Mouse (Mus musculus): ENCODE results near the gene Olfr314. TPM values are rescaled to one million over a fixed set of nuclear protein-coding genes. Genes with fewer than 3 reads are reported as not detected.
"Not testable (repeated sequence)": the region's sequence is repeated elsewhere in the genome, so short reads cannot be mapped to it uniquely, and the experiment has no call there.

The Olfr314 gene
- polyA plus RNA-seq, 1 experiment from 2014 or later = not detected

DNA sequence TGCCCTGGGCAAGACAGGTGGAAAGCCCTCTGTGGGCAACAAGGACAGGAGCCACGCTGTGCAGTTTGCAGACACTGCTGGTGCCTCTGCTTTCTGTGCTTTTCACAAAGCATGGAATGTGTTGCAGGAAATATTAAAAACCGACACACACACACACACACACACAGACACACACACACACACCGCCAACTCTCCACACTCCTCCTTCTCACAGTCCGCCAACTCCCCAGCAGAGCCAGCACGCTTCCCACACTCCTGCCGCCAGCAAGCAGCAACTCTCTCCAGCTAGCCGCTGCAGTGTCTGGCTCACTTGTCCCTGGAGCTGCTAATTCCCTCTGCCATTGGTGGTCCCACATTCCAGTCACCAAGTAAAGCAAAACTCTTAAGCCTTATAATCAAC lies 14.1 kb downstream of the Olfr314 start:
- H3K36me3 ChIP-seq (replicated peaks) = no peaks in the 10 kb centered on the region
- H3K27ac ChIP-seq = no peak overlapping the region
- no peak for ATAC-seq (ENCODE audit: low FRiP score)
- 78% methylated on average over 7 of the region's 7 CpGs for WGBS
- no peaks in the 10 kb centered on the region for H3K27me3 ChIP-seq
- peaks cover 8% of the 10 kb centered on the region for H3K4me1 ChIP-seq
- H3K4me2 ChIP-seq = no peak overlapping the region
- H3K9me3 ChIP-seq = no peaks in the 10 kb centered on the region
- no peak overlapping the region for H3K4me3 ChIP-seq (replicated peaks)
- H3K9ac ChIP-seq = no peak overlapping the region

DNA sequence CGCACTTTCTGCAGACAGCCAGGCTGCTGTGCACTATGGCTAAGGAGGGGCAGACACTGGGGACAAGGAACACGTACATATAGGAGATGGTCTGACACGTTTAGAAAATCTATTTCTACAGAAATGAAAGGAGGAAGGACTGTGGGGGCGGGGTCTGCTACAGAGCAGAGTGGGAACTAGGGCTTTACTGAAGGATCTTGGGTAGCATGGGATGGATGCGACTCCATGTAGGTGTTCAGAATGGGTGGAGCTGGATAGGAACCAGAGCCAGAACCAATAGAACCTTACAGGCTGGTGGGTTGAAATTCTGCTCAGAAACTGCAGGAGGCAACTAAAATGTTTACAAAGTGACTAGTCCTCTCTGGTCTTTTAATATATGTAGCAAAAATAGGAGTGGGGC lies 17.0 kb downstream of the Olfr314 start:
- WGBS = 83% methylated on average over 5 of the region's 5 CpGs
- Histone ChIP-seq H3K27me3 (no peaks in the 10 kb centered on the region), H3K4me2 (no peak overlapping the region), H3K4me3 (replicated peaks) (no peak overlapping the region), H3K27ac (no peak overlapping the region), H3K4me1 (peaks cover 15% of the 10 kb centered on the region), H3K9me3 (no peaks in the 10 kb centered on the region), H3K36me3 (replicated peaks) (no peaks in the 10 kb centered on the region), H3K9ac (no peak overlapping the region)
- no peak for ATAC-seq (ENCODE audit: low FRiP score)

DNA sequence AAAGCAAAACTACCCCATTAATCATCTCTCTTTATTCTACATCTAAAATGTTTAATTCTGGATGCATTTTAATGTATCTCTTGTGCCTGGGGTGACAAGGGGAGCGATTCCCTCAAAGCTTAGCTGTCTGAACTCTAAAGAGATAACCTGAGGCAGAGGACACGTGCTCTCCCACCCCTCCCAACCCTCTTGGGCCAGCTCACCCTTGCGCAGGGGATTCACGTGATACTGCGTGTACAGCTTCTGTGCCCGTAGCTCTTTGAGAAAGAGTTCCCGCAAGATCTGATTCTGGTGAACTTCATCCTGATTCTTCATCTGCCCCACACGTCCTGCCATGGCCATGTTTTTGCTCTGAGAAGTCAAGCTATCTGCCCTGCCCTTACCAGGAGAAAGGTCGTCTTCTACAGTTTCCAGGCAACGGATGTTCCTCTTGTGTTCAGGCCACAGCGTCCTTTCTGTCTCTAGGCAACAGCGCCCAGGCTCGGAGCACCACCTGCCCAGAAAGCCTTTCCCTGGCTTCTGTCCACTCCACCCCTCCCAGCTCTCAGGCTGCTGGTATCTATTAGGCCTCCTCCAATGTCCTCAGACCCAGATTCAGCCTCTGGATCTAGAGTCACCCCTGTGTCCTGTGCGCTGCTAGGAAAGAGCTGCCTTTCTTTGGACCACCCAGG lies 18.9 kb downstream of the Olfr314 start, which contains the start of gene Fam183b:
Gene Fam183b, minus strand, starts transcription at position 403 of the 671 bp plus-strand sequence.
- peaks cover 15% of the 10 kb centered on the region for H3K4me1 ChIP-seq
- 31% methylated on average over 14 of the region's 14 CpGs for WGBS
- no peak within 1 kb of the TSS for H3K4me3 ChIP-seq (replicated peaks)
- ATAC-seq (ENCODE audit: low FRiP score) = 0 out of 2 replicates have a peak, but pooled peaks have one; percentile 53
- no peaks in the 10 kb centered on the region for H3K9me3 ChIP-seq
- H3K27ac ChIP-seq = no peak within 1 kb of the TSS
- H3K36me3 ChIP-seq (replicated peaks) = no peaks in the 10 kb centered on the region
- H3K27me3 ChIP-seq = no peaks in the 10 kb centered on the region
- no peak within 1 kb of the TSS for H3K9ac ChIP-seq
- peak within 1 kb of the TSS; percentile 36 for H3K4me2 ChIP-seq

DNA sequence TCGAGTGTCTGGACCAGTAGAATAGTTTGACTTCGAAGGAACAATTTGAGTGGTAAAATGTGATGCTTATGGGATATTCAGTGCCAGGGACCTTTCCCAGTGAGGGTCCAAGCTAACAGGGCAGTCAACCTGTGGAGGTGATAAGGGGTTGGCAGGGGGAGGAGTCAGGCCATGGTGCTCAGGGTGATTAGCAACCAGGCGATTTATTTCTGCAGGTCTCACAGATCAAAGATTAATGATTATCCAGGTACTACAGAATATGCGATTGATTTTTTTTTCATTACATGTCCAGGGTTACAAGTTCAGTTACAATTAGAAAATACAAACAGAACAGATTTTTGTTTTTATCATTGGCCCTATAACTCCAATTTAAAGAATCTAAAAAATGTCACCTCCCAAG lies 21.1 kb downstream of the Olfr314 start:
- H3K4me2 ChIP-seq = no peak overlapping the region
- ATAC-seq (ENCODE audit: low FRiP score) = no peak
- H3K4me1 ChIP-seq = peaks cover 15% of the 10 kb centered on the region
- 82% methylated on average over 4 of the region's 4 CpGs for WGBS
- no peak overlapping the region for H3K4me3 ChIP-seq (replicated peaks)
- H3K27ac ChIP-seq = no peak overlapping the region
- no peaks in the 10 kb centered on the region for H3K9me3 ChIP-seq
- no peaks in the 10 kb centered on the region for H3K36me3 ChIP-seq (replicated peaks)
- no peaks in the 10 kb centered on the region for H3K27me3 ChIP-seq
- no peak overlapping the region for H3K9ac ChIP-seq

DNA sequence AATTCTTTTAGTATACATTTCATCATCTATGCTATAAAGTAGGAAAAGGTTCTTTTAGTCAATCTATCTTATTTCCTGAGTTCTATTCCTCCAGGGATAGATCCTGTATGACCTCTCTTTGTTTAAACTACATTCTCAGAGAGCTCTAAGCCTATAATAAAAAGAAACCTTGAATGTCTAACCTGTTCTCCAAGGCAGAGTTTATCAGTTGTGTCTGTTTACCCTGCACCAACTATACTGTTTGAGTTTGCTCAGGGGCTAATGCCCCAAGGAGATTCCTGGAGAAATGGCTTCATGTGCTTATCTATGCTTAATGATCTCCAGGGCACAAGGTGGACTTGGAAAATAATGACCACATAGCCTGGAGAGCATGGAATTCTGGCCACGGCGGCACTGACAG lies 21.6 kb downstream of the Olfr314 start:
- H3K27me3 ChIP-seq = no peaks in the 10 kb centered on the region
- H3K4me3 ChIP-seq (replicated peaks) = no peak overlapping the region
- no peaks in the 10 kb centered on the region for H3K9me3 ChIP-seq
- H3K36me3 ChIP-seq (replicated peaks) = no peaks in the 10 kb centered on the region
- peaks cover 15% of the 10 kb centered on the region for H3K4me1 ChIP-seq
- no peak overlapping the region for H3K9ac ChIP-seq
- ATAC-seq (ENCODE audit: low FRiP score) = no peak
- no peak overlapping the region for H3K27ac ChIP-seq
- H3K4me2 ChIP-seq = no peak overlapping the region
- WGBS = 79% methylated on average over 2 of the region's 2 CpGs

DNA sequence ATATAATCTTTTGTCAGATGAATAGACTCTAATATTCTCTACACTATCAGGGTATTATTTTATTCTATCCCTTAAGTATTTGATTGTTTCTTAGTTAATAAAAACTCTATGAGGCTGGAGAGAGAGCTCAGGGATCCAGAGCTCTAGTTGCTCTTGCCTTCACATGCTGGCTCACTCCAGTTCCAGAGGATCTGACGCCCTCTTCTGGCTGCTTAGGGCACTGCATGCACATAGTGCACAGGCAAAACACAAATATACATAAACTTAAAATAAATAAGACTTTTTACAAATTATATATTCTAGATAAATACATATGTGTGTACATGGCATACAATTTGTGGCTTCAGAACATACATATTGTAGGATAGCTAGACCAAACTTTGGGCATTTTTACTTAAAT lies 29.2 kb downstream of the Olfr314 start:
- Histone ChIP-seq H3K27ac (no peak overlapping the region), H3K36me3 (replicated peaks) (no peaks in the 10 kb centered on the region), H3K4me1 (no peaks in the 10 kb centered on the region), H3K9ac (no peak overlapping the region), H3K27me3 (no peaks in the 10 kb centered on the region), H3K4me2 (no peak overlapping the region), H3K4me3 (replicated peaks) (no peak overlapping the region), H3K9me3 (no peaks in the 10 kb centered on the region)
- no peak for ATAC-seq (ENCODE audit: low FRiP score)
- WGBS = 3% methylated on average over 1 of the region's 1 CpGs

DNA sequence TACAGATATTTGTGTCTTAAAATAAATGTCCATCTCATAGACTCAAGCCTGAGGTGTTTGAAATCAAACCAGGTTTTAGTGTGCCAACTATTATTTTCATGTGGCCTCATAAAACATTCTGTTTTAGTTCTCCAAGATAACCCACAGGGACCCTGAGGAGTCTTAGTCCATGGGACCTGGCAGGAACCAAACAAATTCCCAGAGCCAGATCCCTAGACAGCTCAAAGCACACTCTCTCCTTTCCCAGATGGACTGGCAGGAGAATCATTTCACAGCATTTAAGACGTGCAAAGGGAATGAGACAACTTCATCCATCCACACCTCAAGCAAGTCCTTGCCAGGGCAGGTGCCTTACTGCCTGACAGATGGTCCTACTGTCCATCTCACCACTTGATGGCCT lies 31.9 kb downstream of the Olfr314 start, which contains the start of gene Olfr313:
Gene Olfr313, plus strand, starts transcription at position 301 of the 400 bp plus-strand sequence.
- H3K27ac ChIP-seq = not testable (repeated sequence)
- 75% methylated on average over 1 of the region's 1 CpGs for WGBS

DNA sequence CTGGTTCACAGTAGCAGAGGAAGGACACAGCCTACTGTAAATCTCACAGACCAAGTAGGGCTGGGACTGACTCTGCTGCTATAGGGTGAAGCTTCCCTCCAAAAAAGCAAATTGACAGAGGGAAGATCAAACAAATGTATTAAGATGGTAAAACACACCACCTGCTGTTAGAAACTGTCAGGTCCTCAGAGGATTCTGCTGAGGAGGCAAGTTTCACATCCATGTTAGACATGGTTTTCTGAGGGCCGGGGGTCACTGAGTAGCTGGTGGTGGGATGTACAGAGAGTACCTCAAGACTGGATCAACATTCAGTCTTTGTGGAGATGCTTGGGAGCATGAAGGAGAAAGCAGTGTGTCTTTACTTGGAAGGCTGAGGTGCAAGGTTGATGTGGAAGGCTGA lies 32.9 kb downstream of the Olfr314 start:
- no peak overlapping the region for H3K4me2 ChIP-seq
- no peak overlapping the region for H3K9ac ChIP-seq
- no peak for ATAC-seq (ENCODE audit: low FRiP score)
- WGBS = 94% methylated on average over 1 of the region's 1 CpGs
- H3K27me3 ChIP-seq = no peaks in the 10 kb centered on the region
- H3K9me3 ChIP-seq = no peaks in the 10 kb centered on the region
- H3K4me1 ChIP-seq = no peaks in the 10 kb centered on the region
- H3K4me3 ChIP-seq (replicated peaks) = no peak overlapping the region
- no peak overlapping the region for H3K27ac ChIP-seq
- H3K36me3 ChIP-seq (replicated peaks) = no peaks in the 10 kb centered on the region

More for the DNA sequence above, 31.9 kb downstream of the Olfr314 start, which contains the start of gene Olfr313:
- not testable (repeated sequence) for ATAC-seq (ENCODE audit: low FRiP score); H3K9ac ChIP-seq; H3K27me3 ChIP-seq; H3K4me2 ChIP-seq; H3K9me3 ChIP-seq; H3K4me3 ChIP-seq (replicated peaks); H3K4me1 ChIP-seq; H3K36me3 ChIP-seq (replicated peaks)

DNA sequence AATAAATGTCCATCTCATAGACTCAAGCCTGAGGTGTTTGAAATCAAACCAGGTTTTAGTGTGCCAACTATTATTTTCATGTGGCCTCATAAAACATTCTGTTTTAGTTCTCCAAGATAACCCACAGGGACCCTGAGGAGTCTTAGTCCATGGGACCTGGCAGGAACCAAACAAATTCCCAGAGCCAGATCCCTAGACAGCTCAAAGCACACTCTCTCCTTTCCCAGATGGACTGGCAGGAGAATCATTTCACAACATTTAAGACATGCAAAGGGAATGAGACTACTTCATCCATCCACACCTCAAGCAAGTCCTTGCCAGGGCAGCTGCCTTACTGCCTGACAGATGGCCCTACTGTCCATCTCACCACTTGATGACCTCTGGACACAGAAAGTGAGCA lies 46.2 kb downstream of the Olfr314 start, which contains the start of gene Olfr312:
Gene Olfr312, plus strand, starts transcription at position 301 of the 400 bp plus-strand sequence.
- H3K36me3 ChIP-seq (replicated peaks); H3K4me1 ChIP-seq; H3K27me3 ChIP-seq; H3K4me2 ChIP-seq; ATAC-seq (ENCODE audit: low FRiP score); H3K27ac ChIP-seq; H3K9ac ChIP-seq; H3K4me3 ChIP-seq (replicated peaks); H3K9me3 ChIP-seq: not testable (repeated sequence)

DNA sequence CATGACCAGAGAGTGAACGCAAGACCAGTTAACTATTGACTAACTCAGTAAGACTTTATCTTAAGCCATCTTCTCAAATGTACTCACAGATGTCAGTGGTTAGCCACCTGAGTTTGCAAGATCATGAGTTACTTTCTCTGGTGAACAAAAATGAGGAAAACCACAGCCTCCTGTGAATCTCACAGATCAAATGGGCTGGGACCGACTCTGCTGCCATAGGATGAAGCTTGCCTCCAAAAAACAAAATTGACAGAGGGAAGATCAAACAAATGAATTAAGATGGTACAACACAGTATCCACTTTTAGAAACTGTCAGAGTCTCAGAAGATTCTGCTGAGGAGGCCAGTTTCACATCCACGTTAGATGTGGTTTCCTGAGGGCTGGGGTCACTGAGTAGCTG lies 47.0 kb downstream of the Olfr314 start:
- H3K4me3 ChIP-seq (replicated peaks) = no peak overlapping the region
- H3K27ac ChIP-seq = no peak overlapping the region
- H3K4me1 ChIP-seq = no peaks in the 10 kb centered on the region
- no peak overlapping the region for H3K4me2 ChIP-seq
- no peak overlapping the region for H3K9ac ChIP-seq
- 89% methylated on average over 3 of the region's 3 CpGs for WGBS
- no peaks in the 10 kb centered on the region for H3K36me3 ChIP-seq (replicated peaks)
- H3K9me3 ChIP-seq = no peaks in the 10 kb centered on the region
- ATAC-seq (ENCODE audit: low FRiP score) = no peak
- H3K27me3 ChIP-seq = no peaks in the 10 kb centered on the region

DNA sequence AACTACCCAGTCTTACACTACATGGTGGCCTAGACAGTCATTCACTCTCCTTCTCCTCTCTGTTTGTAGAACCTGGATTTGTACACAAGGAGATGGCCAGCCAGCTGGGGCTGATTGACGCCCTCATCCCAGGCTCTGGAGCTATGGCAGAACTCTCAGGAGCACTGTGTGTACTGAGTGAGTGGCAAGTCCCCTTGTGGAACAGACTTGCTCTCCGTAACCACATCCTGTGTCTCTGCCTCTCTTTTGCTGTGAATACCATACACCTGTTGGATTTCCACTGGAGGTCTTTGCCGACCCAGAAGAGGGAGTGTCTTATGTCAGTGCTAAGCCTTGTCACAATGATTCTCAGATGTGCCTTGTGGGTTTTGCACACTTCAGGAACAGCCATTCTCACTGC lies 49.8 kb downstream of the Olfr314 start:
- not testable (repeated sequence) for ATAC-seq (ENCODE audit: low FRiP score); H3K9me3 ChIP-seq; H3K27ac ChIP-seq; H3K9ac ChIP-seq; H3K4me3 ChIP-seq (replicated peaks); H3K4me1 ChIP-seq; H3K36me3 ChIP-seq (replicated peaks); H3K4me2 ChIP-seq; H3K27me3 ChIP-seq
- 78% methylated on average over 3 of the region's 3 CpGs for WGBS

All from forebrain, embryonic 12.5 days (tissue).